Mouse (Mus musculus) spleen, adult 12 weeks (tissue): Measurements from ENCODE around the gene Neurog1.

Experiments
- DNase-seq: peaks from one replicate; pipeline ENCODE4 v3.0.0; 2022; ENCODE audit warnings: low spot score

Neurog1 gene

DNA sequence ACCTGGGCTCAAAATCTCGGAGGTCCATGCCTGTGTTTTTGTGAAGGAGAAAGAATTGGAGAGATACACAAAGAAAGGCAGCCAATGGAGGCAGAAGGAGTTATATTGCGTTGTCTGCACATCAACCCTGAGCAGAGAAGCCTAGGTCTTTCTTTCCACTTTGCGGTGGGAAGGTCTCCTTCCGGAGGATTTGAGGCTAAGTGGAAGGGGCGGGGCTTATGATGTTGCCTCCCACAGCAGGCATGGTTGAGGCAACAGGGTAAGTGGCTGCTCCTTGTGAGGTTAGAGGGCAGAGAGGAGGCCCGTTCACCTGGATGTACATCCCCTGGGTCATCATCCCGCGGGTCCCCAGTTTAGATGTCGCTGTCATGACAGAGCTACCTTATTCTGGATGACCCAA is 32.7 kb downstream of the Neurog1 start:
- no peak for DNase-seq

- no peak for DNase-seq
Measured at GRCm38 (mm10) chr13:56216090-56216489, 35.9 kb downstream of the Neurog1 start.

DNA sequence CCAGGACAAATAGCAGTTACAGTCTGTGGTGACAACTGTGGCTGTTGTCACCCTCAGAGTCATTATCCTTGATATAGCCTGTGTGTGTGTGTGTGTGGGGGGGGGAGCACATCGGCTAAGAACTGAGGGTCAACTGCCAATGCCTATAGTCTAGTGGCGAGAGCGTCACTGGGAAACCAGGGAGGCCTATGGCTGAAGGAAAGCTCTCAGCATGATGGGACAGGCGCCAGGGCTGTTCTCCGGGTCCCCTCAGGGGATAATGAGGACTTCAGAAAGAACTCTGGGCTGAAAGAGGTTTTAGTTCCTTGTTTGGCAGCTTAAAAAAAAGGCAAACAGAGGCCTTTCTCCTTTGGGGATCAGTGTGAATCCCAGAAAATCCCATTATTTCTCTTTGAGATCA is 37.3 kb downstream of the Neurog1 start:
- no peak for DNase-seq

DNA sequence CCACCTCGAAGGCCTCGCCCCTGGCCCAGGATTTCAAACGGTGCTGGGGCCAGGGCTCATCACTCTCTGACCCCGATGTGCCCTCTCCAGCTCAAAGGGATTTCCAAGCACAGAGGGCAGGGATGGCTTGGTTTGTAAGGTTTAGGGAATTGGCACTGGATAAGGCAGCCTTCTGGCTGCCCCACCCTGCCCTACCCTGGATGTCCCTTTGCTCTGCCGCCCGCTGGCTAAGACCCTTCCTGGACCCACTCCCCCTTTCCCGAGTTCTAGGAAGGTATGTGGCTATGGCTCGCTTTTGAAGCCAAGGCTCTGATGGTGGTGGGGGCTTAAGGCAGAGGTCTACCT is 42.9 kb downstream of the Neurog1 start:
- no peak for DNase-seq

DNA sequence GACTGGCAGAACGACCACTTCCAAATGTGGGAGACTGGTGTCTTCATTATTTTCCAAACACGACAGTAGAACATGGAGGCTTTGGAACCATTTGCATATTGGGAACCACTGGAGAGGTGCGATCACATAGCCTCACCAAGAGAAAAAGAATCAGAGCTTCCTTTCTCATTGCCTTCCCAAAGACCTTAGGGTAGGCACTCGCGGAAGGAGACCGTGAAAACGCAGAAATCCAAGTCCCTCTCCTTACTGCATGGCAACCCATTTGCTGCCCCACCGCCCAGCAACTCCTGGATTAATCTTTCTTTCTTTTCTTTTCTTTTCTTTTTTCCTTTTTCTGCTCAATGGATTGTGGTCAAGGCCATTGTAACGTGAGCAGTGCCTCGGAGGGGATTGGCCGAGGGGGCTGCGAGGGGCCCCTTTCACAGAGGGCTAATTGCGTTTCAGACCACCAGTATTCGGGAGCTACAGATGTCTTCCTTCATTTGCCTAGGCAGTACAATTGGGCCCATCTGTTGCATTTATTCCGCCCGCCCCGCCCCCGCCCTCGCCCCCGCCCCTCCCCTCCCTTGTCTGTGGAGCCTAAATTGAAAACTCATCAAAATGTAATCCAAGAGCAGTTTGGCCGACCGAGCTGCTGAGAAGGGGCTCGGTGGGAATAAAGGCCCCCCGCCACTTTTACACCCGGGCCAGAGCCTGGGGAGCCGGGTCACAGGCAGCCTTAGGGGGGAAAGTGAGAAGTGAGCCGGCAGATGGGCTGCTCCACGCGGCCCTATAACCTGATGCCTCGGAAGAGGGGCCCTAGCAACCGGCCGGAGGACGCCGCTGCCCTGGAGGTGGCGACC is 43.5 kb downstream of the Neurog1 start:
- no peak for DNase-seq
